Mouse (Mus musculus): Measurements from ENCODE around the gene Larp6.

Gene Larp6

DNA sequence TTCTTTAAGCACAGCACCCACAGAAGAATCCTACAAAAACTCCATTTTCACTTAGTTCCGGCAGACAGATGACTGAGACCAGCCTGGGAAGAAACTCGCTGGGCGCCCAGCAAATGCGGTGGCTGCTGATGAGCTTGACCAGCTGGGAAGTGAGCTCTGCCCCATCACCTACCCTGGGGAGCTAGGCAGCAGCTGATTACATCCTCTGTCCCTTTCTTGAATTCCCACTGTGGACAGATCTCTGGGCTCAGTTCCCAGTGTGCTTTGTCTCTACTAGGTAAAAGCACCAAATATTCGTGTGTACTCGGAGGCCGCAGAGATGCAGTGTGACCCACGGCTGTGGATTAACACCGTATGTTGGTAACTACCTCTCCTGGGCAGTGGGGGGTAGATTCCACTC lies 55.6 kb downstream of the Larp6 start:
- no peak for DNase-seq

DNA sequence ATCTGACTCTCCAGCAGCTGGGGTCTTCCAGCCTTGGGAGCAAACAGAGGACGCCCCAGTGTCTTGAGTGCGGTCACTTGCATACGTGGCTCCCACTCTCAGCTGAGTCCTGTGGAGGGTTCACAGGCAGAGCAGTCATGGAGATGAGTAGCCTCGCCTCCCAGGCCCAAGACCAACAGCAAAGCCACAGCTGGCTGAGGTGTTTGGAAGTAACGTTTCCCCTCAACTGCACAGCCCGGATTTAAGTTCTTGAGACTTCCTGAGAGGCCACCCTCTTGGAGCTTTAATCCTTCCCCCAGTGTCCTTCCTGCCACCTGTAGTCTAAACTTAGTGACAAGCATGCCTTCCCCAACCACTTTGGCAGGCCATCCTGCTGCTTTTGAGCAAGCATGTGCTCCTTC lies 56.9 kb downstream of the Larp6 start:
- DNase-seq = no peak

DNA sequence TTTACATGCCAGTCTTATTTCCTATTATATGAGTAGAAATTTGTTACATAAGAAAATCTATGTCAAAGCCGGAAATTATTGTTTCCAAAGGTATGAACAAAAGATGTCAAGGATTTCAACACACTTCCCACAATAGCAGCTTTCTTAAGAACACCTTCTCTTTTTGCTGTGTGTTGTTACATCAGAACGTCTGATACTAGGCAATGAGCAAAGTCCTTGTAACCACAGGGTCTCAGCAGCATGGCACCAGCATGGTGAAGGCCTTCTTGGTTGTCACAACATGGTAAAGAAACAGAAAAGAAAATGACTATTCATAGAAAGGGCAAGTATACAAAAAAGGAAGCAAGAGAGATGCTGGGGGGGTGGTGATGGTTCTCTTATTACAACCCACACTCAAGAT lies 60.9 kb downstream of the Larp6 start:
- DNase-seq = no peak

DNA sequence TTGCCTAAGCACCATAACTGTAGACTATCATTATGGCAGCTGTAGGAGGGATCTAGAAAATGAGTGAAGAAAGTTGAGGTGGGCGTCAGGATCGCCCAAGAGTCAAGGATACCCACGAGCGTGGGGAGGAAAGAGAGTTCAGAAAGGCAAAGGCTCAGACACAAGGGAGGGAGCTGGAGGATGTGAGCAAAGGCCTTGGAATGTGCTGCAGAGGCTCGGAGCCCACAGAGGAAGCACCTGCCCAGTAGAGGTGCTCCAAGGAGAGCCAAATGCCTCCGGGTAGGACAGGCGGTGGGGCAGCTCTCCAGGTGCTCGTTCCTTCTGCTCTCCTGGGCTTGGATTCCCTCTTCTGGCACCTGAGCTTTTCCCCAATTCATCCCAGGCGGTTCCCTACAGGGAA lies 64.1 kb downstream of the Larp6 start:
- DNase-seq = no peak

DNA sequence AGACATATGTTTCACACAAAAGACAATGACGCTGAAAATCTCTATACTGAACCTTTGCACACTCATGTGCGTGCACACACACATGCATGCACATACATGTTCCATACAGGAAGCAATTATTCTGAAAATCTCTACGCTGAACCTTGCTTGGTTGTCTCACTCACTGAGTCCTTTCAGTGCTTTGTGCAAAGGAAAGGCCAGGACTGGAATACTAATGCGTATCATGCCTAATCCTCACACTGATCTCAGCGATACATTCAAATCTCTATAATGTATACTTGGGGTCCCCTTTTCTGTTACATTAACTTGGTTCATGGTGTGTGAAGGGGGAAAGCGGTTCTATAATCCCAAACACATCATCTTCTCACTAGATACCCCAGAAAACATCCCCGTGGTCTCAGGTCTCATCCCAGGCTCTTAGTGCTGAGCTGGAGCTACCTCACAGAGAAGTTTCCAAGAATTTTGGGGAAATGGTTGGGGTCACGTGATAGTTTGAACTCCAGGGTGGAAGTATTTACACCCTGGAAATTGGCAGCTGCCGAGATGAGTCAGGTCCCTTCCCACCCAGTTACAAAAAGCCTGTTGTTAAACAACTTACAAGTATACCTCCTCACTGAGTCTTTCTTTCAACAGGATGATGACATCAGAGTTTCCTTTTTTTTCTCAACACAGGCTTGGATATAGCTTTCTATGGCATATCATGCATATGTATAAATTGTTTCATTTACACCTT lies 69.4 kb downstream of the Larp6 start:
- no peak for DNase-seq

DNA sequence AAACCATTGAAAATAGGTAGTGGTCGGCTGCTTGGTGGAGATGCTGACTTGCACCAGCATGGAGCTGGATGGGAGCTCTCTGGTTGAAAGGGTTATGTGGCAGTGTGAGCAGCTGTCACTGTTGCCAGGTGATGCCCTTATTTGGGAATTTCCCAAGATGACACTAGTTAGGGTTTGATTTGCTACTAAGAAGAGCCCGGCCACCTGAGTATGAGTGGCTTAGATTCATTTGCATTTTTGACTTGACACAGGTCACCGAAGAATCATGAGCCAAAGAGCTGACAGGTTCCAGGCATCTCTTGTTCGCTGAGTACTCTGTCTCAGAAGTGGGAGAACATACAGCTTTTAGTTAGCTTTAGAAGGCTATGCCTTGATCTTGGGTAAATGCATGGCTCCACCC lies 72.3 kb downstream of the Larp6 start:
- DNase-seq = no peak

DNA sequence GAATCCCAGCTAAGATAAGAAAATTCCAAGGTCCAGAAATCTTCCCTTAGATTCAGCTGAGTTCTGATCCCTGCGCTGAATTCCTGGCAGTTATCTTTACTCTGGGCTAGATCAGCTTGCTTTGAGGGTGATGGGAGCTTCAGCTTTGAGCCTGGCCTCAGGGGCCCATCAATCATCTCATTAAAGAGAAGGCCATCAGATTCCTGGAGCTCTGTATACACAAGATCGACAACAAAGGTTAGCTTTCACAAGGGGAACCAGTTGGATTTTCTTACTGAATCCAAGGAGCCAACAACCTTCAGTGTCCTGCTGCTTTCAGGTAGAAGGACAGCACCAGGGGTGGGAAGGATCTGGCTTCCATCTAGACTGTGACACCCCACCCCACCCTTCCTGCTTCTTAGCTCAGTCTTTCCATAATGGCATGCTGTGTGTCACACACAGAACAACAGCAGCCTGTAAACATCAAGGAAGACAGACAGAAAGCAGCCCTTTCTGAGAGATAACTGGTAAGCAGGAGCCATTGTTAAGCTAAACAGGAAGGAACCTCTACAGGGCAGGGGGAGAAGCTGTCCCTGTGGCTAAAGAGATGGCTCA lies 74.8 kb downstream of the Larp6 start:
- no peak for DNase-seq

Data from cerebellum, postnatal 36 days (tissue).